In genomic region chrX:143827212-143827611, GRCm38 (mm10) we compare ENCODE assay signal across 9 mouse cellular contexts. TPM values are rescaled to one million over a fixed set of nuclear protein-coding genes. Genes with fewer than 3 reads are reported as not detected.
DNase-seq lines count a peak whose midpoint lies in the region; ATAC-seq and TF ChIP-seq lines count a peak whose summit lies in the region.
"Had no signal": no experiment of that assay in that cellular context is flagged by ENCODE, and none has a peak within 500 bp of the region (broad histone marks: within the 10 kb centered on the region; RNA-seq: fewer than 3 reads in every experiment).

TSS of gene Capn6 (minus strand) at chrX:143827414.

- no peaks in the 10 kb centered on the region for H3K36me3 ChIP-seq in intestine, embryonic 14.5 days (ENCODE audit: control insufficient read depth, insufficient read depth, low read length)
- no peaks in the 10 kb centered on the region for H3K36me3 ChIP-seq in intestine, postnatal 0 days (ENCODE audit: control insufficient read depth, insufficient read depth)
- no peaks in the 10 kb centered on the region for H3K36me3 ChIP-seq in heart, embryonic 13.5 days
- H3K36me3 ChIP-seq in limb, embryonic 12.5 days = no peaks in the 10 kb centered on the region
- no peaks in the 10 kb centered on the region for H3K36me3 ChIP-seq in neural tube, embryonic 15.5 days
- H3K36me3 ChIP-seq: G1E had no signal

- H3K9ac ChIP-seq in intestine, embryonic 14.5 days (ENCODE audit: low read length) = no peak within 1 kb of the TSS
- H3K9ac ChIP-seq in intestine, postnatal 0 days (ENCODE audit: low read depth, low read length) = no peak within 1 kb of the TSS
- H3K9ac ChIP-seq in heart, embryonic 13.5 days = peak within 1 kb of the TSS; percentile 75
- peak within 1 kb of the TSS; percentile 63 for H3K9ac ChIP-seq in limb, embryonic 12.5 days (replicated peaks)
- no peak within 1 kb of the TSS for H3K9ac ChIP-seq in neural tube, embryonic 15.5 days (replicated peaks)

- no peak within 1 kb of the TSS for H3K27ac ChIP-seq in intestine, embryonic 14.5 days (ENCODE audit: low read depth)
- no peak within 1 kb of the TSS for H3K27ac ChIP-seq in intestine, postnatal 0 days (ENCODE audit: low read depth, low read length)
- H3K27ac ChIP-seq in heart, embryonic 13.5 days (replicated peaks) = peak within 1 kb of the TSS; percentile 66
- H3K27ac ChIP-seq in limb, embryonic 12.5 days = peak within 1 kb of the TSS; percentile 83
- H3K27ac ChIP-seq in neural tube, embryonic 15.5 days (replicated peaks) = no peak within 1 kb of the TSS

- H3K27me3 ChIP-seq in intestine, embryonic 14.5 days (replicated peaks; ENCODE audit: control insufficient read depth, insufficient read depth, low read length) = 0 out of 2 replicates have a peak, but pooled peaks cover 3% of the 10 kb centered on the region
- H3K27me3 ChIP-seq in intestine, postnatal 0 days (replicated peaks; ENCODE audit: control insufficient read depth, insufficient read depth, low read length) = no peaks in the 10 kb centered on the region
- no peaks in the 10 kb centered on the region for H3K27me3 ChIP-seq in heart, embryonic 13.5 days (replicated peaks)
- peaks cover 15% of the 10 kb centered on the region; the same call in 1 of the 2 replicates for H3K27me3 ChIP-seq in limb, embryonic 12.5 days
- H3K27me3 ChIP-seq in neural tube, embryonic 15.5 days (replicated peaks) = no peaks in the 10 kb centered on the region

- no peaks in the 10 kb centered on the region for H3K9me3 ChIP-seq in intestine, embryonic 14.5 days (ENCODE audit: control insufficient read depth, low read length)
- H3K9me3 ChIP-seq in intestine, postnatal 0 days (ENCODE audit: control insufficient read depth) = no peaks in the 10 kb centered on the region
- no peaks in the 10 kb centered on the region for H3K9me3 ChIP-seq in heart, embryonic 13.5 days
- H3K9me3 ChIP-seq in limb, embryonic 12.5 days = no peaks in the 10 kb centered on the region
- no peaks in the 10 kb centered on the region for H3K9me3 ChIP-seq in neural tube, embryonic 15.5 days (replicated peaks)
- H3K9me3 ChIP-seq: G1E had no signal

- peak within 1 kb of the TSS; percentile 41 for H3K4me2 ChIP-seq in intestine, embryonic 14.5 days (ENCODE audit: low read length)
- H3K4me2 ChIP-seq in intestine, postnatal 0 days (replicated peaks; ENCODE audit: low read depth) = no peak within 1 kb of the TSS
- H3K4me2 ChIP-seq in heart, embryonic 13.5 days = peak within 1 kb of the TSS; percentile 64
- peak within 1 kb of the TSS; percentile 53 for H3K4me2 ChIP-seq in limb, embryonic 12.5 days
- H3K4me2 ChIP-seq in neural tube, embryonic 15.5 days = no peak within 1 kb of the TSS

- H3K4me1 ChIP-seq in intestine, embryonic 14.5 days (replicated peaks; ENCODE audit: control insufficient read depth, insufficient read depth, low read length) = no peaks in the 10 kb centered on the region
- no peaks in the 10 kb centered on the region for H3K4me1 ChIP-seq in intestine, postnatal 0 days (replicated peaks; ENCODE audit: control insufficient read depth, insufficient read depth, low read length)
- H3K4me1 ChIP-seq in heart, embryonic 13.5 days = peaks cover 12% of the 10 kb centered on the region; the same call in 1 of the 2 replicates
- H3K4me1 ChIP-seq in limb, embryonic 12.5 days (replicated peaks) = 0 out of 2 replicates have a peak, but pooled peaks cover 7% of the 10 kb centered on the region
- no peaks in the 10 kb centered on the region for H3K4me1 ChIP-seq in neural tube, embryonic 15.5 days

- peak; percentile 56 for DNase-seq in intestine, embryonic 14.5 days (ENCODE audit: low spot score)
- DNase-seq in thymus, postnatal 36 days = no peak
- no peak for DNase-seq in adrenal gland, postnatal 14 days

- ATAC-seq in intestine, embryonic 14.5 days (replicated peaks; ENCODE audit: low FRiP score, low TSS enrichment, low read depth) = 0 out of 2 replicates have a peak, but pooled peaks have one; percentile 64
- ATAC-seq in intestine, postnatal 0 days = no peak
- ATAC-seq in heart, embryonic 13.5 days (ENCODE audit: extremely low read depth, insufficient number of reproducible peaks, low FRiP score, low TSS enrichment) = peak; percentile 63; the same call in 1 of the 2 replicates
- peak; percentile 82 for ATAC-seq in limb, embryonic 12.5 days (ENCODE audit: insufficient number of reproducible peaks, insufficient read depth, low FRiP score, low TSS enrichment, low read depth)
- ATAC-seq in neural tube, embryonic 15.5 days (ENCODE audit: low FRiP score) = no peak
- no peak for ATAC-seq in megakaryocyte-erythroid progenitor cell, adult 5-6 weeks (replicated peaks; ENCODE audit: low FRiP score, low TSS enrichment, poor library complexity, severe bottlenecking)

- 19% methylated on average over 4 of the region's 4 CpGs for WGBS in intestine, embryonic 14.5 days
- WGBS in intestine, postnatal 0 days = 32% methylated on average over 4 of the region's 4 CpGs
- 23% methylated on average over 4 of the region's 4 CpGs for WGBS in heart, embryonic 13.5 days
- 25% methylated on average over 4 of the region's 4 CpGs for WGBS in limb, embryonic 12.5 days
- 52% methylated on average over 4 of the region's 4 CpGs for WGBS in neural tube, embryonic 15.5 days

- TF ChIP-seq CTCF in intestine, postnatal 0 days (IDR thresholded peaks at IDR 0.05; ENCODE audit: low read depth) = no peak

- H3K4me3 ChIP-seq in intestine, embryonic 14.5 days (ENCODE audit: low read depth, low read length) = peak within 1 kb of the TSS; percentile 29
- H3K4me3 ChIP-seq in intestine, postnatal 0 days (ENCODE audit: low read depth, low read length) = no peak within 1 kb of the TSS; the same call in 1 of the 2 replicates
- peak within 1 kb of the TSS; percentile 55 for H3K4me3 ChIP-seq in heart, embryonic 13.5 days
- H3K4me3 ChIP-seq in limb, embryonic 12.5 days (replicated peaks) = peak within 1 kb of the TSS; percentile 49
- H3K4me3 ChIP-seq in neural tube, embryonic 15.5 days (replicated peaks) = no peak within 1 kb of the TSS; the same call in 1 of the 2 replicates

RNA-seq across cellular contexts. Expression of gene Capn6, which starts in this region (rescaled TPM):
- polyA plus RNA-seq in intestine, embryonic 14.5 days (2014; fragmentation: Nextera tagmentation; extraction: Ambion mirVana) = 53.5 and 59.5 TPM in 2 replicates
- polyA plus RNA-seq in intestine, postnatal 0 days (2015; fragmentation: Nextera tagmentation; extraction: Ambion mirVana) = 8.2 and 9.8 TPM in 2 replicates
- 152 and 159 TPM in 2 replicates for polyA plus RNA-seq in heart, embryonic 13.5 days (2015; fragmentation: Nextera tagmentation; extraction: Ambion mirVana)
- 256 and 284 TPM in 2 replicates for polyA plus RNA-seq in limb, embryonic 12.5 days (2016; fragmentation: Nextera tagmentation; extraction: Ambion mirVana)
- polyA plus RNA-seq in neural tube, embryonic 15.5 days (2015; fragmentation: Nextera tagmentation; extraction: Ambion mirVana) = 11.8 and 15.4 TPM in 2 replicates
- total RNA-seq in adrenal gland, postnatal 14 days (2021) = 1.2 and 1.4 TPM in 2 replicates
- not detected in 2 replicates for total RNA-seq in megakaryocyte-erythroid progenitor cell, adult 5-6 weeks (2014; fragmentation: Nextera tagmentation)
- not detected in 2 replicates for total RNA-seq in megakaryocyte-erythroid progenitor cell, adult 5-6 weeks (2017)

Comparison
In these comparisons a context has a peak if more than half of its experiments do, and no peak if none do; other contexts are left out.
1. ATAC-seq: peak in intestine, embryonic 14.5 days (single experiment), heart, embryonic 13.5 days (single experiment) and limb, embryonic 12.5 days (single experiment); none in intestine, postnatal 0 days (single experiment), neural tube, embryonic 15.5 days (single experiment) and megakaryocyte-erythroid progenitor cell, adult 5-6 weeks (single experiment).
2. H3K4me2 ChIP-seq: peak in intestine, embryonic 14.5 days (single experiment), heart, embryonic 13.5 days (single experiment) and limb, embryonic 12.5 days (single experiment); none in intestine, postnatal 0 days (single experiment) and neural tube, embryonic 15.5 days (single experiment).
3. H3K4me3 ChIP-seq: peak in intestine, embryonic 14.5 days (single experiment), heart, embryonic 13.5 days (single experiment) and limb, embryonic 12.5 days (single experiment); none in intestine, postnatal 0 days (single experiment) and neural tube, embryonic 15.5 days (single experiment).
4. H3K27ac ChIP-seq: peak in heart, embryonic 13.5 days (single experiment) and limb, embryonic 12.5 days (single experiment); none in intestine, embryonic 14.5 days (single experiment), intestine, postnatal 0 days (single experiment) and neural tube, embryonic 15.5 days (single experiment).
5. H3K9ac ChIP-seq: peak in heart, embryonic 13.5 days (single experiment) and limb, embryonic 12.5 days (single experiment); none in intestine, embryonic 14.5 days (single experiment), intestine, postnatal 0 days (single experiment) and neural tube, embryonic 15.5 days (single experiment).